Mouse (Mus musculus) lung, embryonic 14.5 days (tissue): Measurements from ENCODE around the gene Trim16. TPM values are rescaled to one million over a fixed set of nuclear protein-coding genes. Genes with fewer than 3 reads are reported as not detected.
A peak's percentile ranks its signal among the peaks of the same experiment; 100 is the strongest.

Experiments
- ATAC-seq: fragments of 200-750 bp; cut with Nextera tagmentation; 2 replicates; pipeline ENCODE4 v1.8.0; 2017; ENCODE audit warnings: mild to moderate bottlenecking, moderate TSS enrichment, moderate library complexity; ENCODE audit not compliant: insufficient read depth
- DNase-seq: peaks from one replicate; pipeline ENCODE4 v3.0.0-alpha.2; 2015
- H3K27ac ChIP-seq: fragments of 300-500 bp; sonication (generic); 2 replicates; pipeline ENCODE4 v1.5.1; 2014; ENCODE audit warnings: low read depth, mild to moderate bottlenecking, moderate library complexity
- H3K27me3 ChIP-seq: fragments of 300-500 bp; sonication (generic); 2 replicates; pipeline ENCODE4 v1.6.1; 2014; ENCODE audit warnings: low read length, control low read depth; ENCODE audit not compliant: insufficient read depth
- H3K36me3 ChIP-seq: fragments of 300-500 bp; sonication (generic); 2 replicates; pipeline ENCODE4 v1.6.1; 2014; ENCODE audit warnings: control low read depth; ENCODE audit not compliant: insufficient read depth
- H3K4me1 ChIP-seq: fragments of 300-500 bp; sonication (generic); 2 replicates; pipeline ENCODE4 v1.6.1; 2014; ENCODE audit warnings: antibody characterized with exemption, control low read depth; ENCODE audit not compliant: insufficient read depth
- H3K4me2 ChIP-seq: fragments of 300-500 bp; sonication (generic); 2 replicates; pipeline ENCODE4 v1.6.1; 2014; ENCODE audit warnings: mild to moderate bottlenecking
- H3K4me3 ChIP-seq: fragments of 300-500 bp; sonication (generic); 2 replicates; pipeline ENCODE4 v1.5.1; 2014; ENCODE audit warnings: low read depth, low read length
- H3K9ac ChIP-seq: fragments of 300-500 bp; sonication (generic); 2 replicates; pipeline ENCODE4 v1.6.1; 2014
- H3K9me3 ChIP-seq: fragments of 300-500 bp; sonication (generic); 2 replicates; pipeline ENCODE4 v1.6.1; 2016; ENCODE audit warnings: low read depth, low read length, control low read depth
- CTCF ChIP-seq: IDR thresholded peaks from 2 replicates; pipeline ENCODE4 v1.5.1; 2016; ENCODE audit warnings: antibody characterized with exemption, low read depth
- WGBS: fragments of 180-500 bp; shearing (Covaris S2); extraction: QIAGEN DNeasy Blood & Tissue Kit; methylation state at CpG from one replicate; pipeline ENCODE4 v1.1.7; 2014; 5-methylcytosine and 5-hydroxymethylcytosine counted together
- polyA plus RNA-seq: library from polyadenylated mRNA; unstranded; fragments of >200 nt; fragmentation: Nextera tagmentation; extraction: Ambion mirVana; gene quantifications from 2 replicates; pipeline ENCODE4 v1.2.1, GENCODE M21; 2014

Trim16 gene
- polyA plus RNA-seq, 1 experiment from 2014 or later: 18.0 TPM

- Histone ChIP-seq H3K27me3 (no peaks in the 10 kb centered on the region), H3K36me3 (no peaks in the 10 kb centered on the region), H3K9me3 (no peaks in the 10 kb centered on the region), H3K9ac (no peak overlapping the region), H3K4me1 (no peaks in the 10 kb centered on the region), H3K27ac (no peak overlapping the region), H3K4me2 (no peak overlapping the region), H3K4me3 (no peak overlapping the region)
- WGBS: 69% methylated on average over 9 of the region's 9 CpGs
- no peak for DNase-seq
- TF ChIP-seq CTCF: no peak
- no peak for ATAC-seq
These were observed 53.4 kb downstream of the Trim16 start for GRCm38 (mm10) chr11:62873479-62873878.

GRCm38 (mm10) chr11:62875696-62876095, 55.7 kb downstream of the Trim16 start:
- no peak for ATAC-seq
- no peak overlapping the region for H3K4me2 ChIP-seq
- H3K4me3 ChIP-seq: no peak overlapping the region
- H3K27ac ChIP-seq: no peak overlapping the region
- TF ChIP-seq CTCF: no peak
- 82% methylated on average over 1 of the region's 1 CpGs for WGBS
- H3K36me3 ChIP-seq: no peaks in the 10 kb centered on the region
- peaks cover 4% of the 10 kb centered on the region; the same call in 1 of the 2 replicates for H3K4me1 ChIP-seq
- DNase-seq: peak; percentile 5
- H3K9ac ChIP-seq: no peak overlapping the region
- no peaks in the 10 kb centered on the region for H3K27me3 ChIP-seq
- H3K9me3 ChIP-seq: no peaks in the 10 kb centered on the region

GRCm38 (mm10) chr11:62876445-62876844, 56.4 kb downstream of the Trim16 start:
- H3K36me3 ChIP-seq: no peaks in the 10 kb centered on the region
- no peaks in the 10 kb centered on the region for H3K27me3 ChIP-seq
- no peak for TF ChIP-seq CTCF
- no peak overlapping the region for H3K27ac ChIP-seq
- no peak overlapping the region for H3K4me2 ChIP-seq
- H3K9ac ChIP-seq: no peak overlapping the region
- ATAC-seq (no peak), DNase-seq (no peak)
- no peak overlapping the region for H3K4me3 ChIP-seq
- H3K4me1 ChIP-seq: peaks cover 4% of the 10 kb centered on the region; the same call in 1 of the 2 replicates
- WGBS: 78% methylated on average over 4 of the region's 4 CpGs
- H3K9me3 ChIP-seq: no peaks in the 10 kb centered on the region

- no peaks in the 10 kb centered on the region for H3K27me3 ChIP-seq
- no peak for DNase-seq
- H3K36me3 ChIP-seq: 0 out of 2 replicates have a peak, but pooled peaks cover 5% of the 10 kb centered on the region
- no peak for ATAC-seq
- no peak overlapping the region for H3K9ac ChIP-seq
- no peaks in the 10 kb centered on the region for H3K9me3 ChIP-seq
- no peak overlapping the region for H3K27ac ChIP-seq
- H3K4me3 ChIP-seq: no peak overlapping the region
- TF ChIP-seq CTCF: no peak
- WGBS: 58% methylated on average over 1 of the region's 1 CpGs
- peaks cover 4% of the 10 kb centered on the region; the same call in 1 of the 2 replicates for H3K4me1 ChIP-seq
- no peak overlapping the region for H3K4me2 ChIP-seq
These were observed 57.4 kb downstream of the Trim16 start for GRCm38 (mm10) chr11:62877391-62877790.

GRCm38 (mm10) chr11:62878728-62879127, 58.7 kb downstream of the Trim16 start:
- Histone ChIP-seq H3K9ac (0 out of 2 replicates have a peak overlapping the region, but pooled peaks have one; percentile 34), H3K36me3 (0 out of 2 replicates have a peak, but pooled peaks cover 11% of the 10 kb centered on the region), H3K4me3 (peak overlapping the region; percentile 62), H3K4me1 (peaks cover 4% of the 10 kb centered on the region; the same call in 1 of the 2 replicates), H3K4me2 (peak overlapping the region; percentile 79), H3K27ac (peak overlapping the region; percentile 60), H3K9me3 (no peaks in the 10 kb centered on the region), H3K27me3 (no peaks in the 10 kb centered on the region)
- DNase-seq: peak; percentile 19
- WGBS: 24% methylated on average over 9 of the region's 9 CpGs
- TF ChIP-seq CTCF: no peak
- peak; percentile 18; the same call in 1 of the 2 replicates for ATAC-seq

- Histone ChIP-seq H3K9ac (peak within 1 kb of the TSS; percentile 89), H3K36me3 (peaks cover 16% of the 10 kb centered on the region; the same call in 1 of the 2 replicates), H3K4me3 (peak within 1 kb of the TSS; percentile 62), H3K9me3 (no peaks in the 10 kb centered on the region), H3K4me2 (peak within 1 kb of the TSS; percentile 79), H3K27ac (peak within 1 kb of the TSS; percentile 81), H3K4me1 (peaks cover 4% of the 10 kb centered on the region; the same call in 1 of the 2 replicates), H3K27me3 (no peaks in the 10 kb centered on the region)
- DNase-seq (peak; percentile 99), ATAC-seq (peak; percentile 96)
- TF ChIP-seq CTCF: peak; percentile 17; the same call in 1 of the 2 replicates
- under 1% methylated on average over 55 of the region's 55 CpGs for WGBS
These were observed 59.4 kb downstream of the Trim16 start, which contains the start of gene Tvp23b for GRCm38 (mm10) chr11:62879220-62880048. Gene Tvp23b, plus strand, starts transcription at chr11:62879455.

GRCm38 (mm10) chr11:62883407-62883806, 63.4 kb downstream of the Trim16 start:
- ATAC-seq: no peak
- WGBS: 89% methylated on average over 8 of the region's 8 CpGs
- no peak overlapping the region for H3K9ac ChIP-seq
- DNase-seq: no peak
- no peaks in the 10 kb centered on the region for H3K27me3 ChIP-seq
- peaks cover 4% of the 10 kb centered on the region; the same call in 1 of the 2 replicates for H3K4me1 ChIP-seq
- H3K4me2 ChIP-seq: no peak overlapping the region
- H3K4me3 ChIP-seq: no peak overlapping the region
- H3K9me3 ChIP-seq: no peaks in the 10 kb centered on the region
- H3K27ac ChIP-seq: no peak overlapping the region
- TF ChIP-seq CTCF: no peak
- peaks cover 49% of the 10 kb centered on the region for H3K36me3 ChIP-seq
